Mouse (Mus musculus): ENCODE measurements around the gene Ntng2. TPM values are rescaled to one million over a fixed set of nuclear protein-coding genes. Genes with fewer than 3 reads are reported as not detected.

Gene Ntng2
- 0.14 TPM in 1 of 2 replicates, not detected in the other for polyA plus RNA-seq (2016; fragmentation: Nextera tagmentation; extraction: Ambion mirVana)

DNA sequence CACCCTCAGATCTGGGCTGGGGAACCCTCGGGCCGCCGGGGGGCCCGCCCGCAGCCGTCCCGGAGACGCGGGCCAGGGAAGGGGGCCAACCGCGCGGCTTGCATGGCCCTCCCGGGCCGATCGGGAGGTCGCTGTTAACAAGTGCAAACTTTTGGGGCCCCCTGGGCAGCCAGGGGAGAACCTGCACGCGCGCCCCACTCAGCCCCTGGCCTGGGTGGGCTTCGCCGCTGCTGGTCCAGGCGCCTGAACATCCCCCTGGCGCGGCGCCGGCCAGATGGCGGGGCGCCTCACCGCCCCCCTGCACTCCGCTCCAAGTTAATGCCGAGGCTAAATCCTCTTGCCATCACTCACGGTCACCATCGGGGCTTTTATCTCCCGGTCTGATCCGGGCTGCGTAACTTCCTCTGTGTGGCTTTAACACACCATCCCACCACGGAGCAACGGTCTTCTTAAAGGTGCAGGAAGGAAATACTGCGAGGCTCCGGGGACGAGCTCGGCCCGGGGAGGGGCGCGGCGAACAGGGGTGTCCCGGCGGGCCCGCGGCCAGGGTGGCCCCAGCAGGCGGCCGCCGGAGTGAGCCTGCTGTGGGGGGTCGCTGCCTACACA lies at the start of gene Ntng2:
Gene Ntng2, minus strand, starts transcription at position 407 of the 606 bp plus-strand sequence.
- Histone ChIP-seq H3K27ac (no peak within 1 kb of the TSS), H3K4me2 (peak within 1 kb of the TSS; percentile 74), H3K27me3 (replicated peaks) (peaks cover 99% of the 10 kb centered on the region), H3K4me1 (peaks cover 14% of the 10 kb centered on the region), H3K36me3 (no peaks in the 10 kb centered on the region), H3K4me3 (peak within 1 kb of the TSS; percentile 54), H3K9ac (0 out of 2 replicates have a peak within 1 kb of the TSS, but pooled peaks have one; percentile 18), H3K9me3 (replicated peaks) (no peaks in the 10 kb centered on the region)
- WGBS (ENCODE audit: insufficient replicate concordance), result 2% methylated on average over 51 of the region's 54 CpGs
- ATAC-seq, result no peak

DNA sequence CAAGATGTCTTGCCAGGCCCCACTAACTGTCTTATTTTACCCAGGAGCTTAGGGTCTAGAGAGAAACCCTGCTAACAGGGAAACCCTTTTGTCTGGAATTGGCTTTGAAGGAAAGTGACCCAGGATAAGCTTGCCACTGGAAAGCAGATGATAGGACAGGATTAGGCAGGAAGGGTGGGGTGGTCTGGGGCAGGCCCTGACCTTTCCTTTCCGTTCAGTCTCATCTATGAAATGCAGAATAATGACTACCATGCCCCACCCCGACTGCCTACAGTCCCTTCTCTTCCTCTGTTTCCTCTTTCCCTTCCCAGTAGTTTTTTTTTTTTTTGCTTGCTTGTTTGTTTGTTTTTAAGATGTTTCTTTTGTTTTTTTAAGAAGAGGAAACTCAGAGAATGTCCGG lies 42.8 kb upstream of the Ntng2 start:
- Histone ChIP-seq H3K36me3 (no peaks in the 10 kb centered on the region), H3K4me3 (no peak overlapping the region), H3K9ac (no peak overlapping the region), H3K4me1 (no peaks in the 10 kb centered on the region), H3K4me2 (no peak overlapping the region), H3K9me3 (replicated peaks) (no peaks in the 10 kb centered on the region), H3K27me3 (replicated peaks) (no peaks in the 10 kb centered on the region), H3K27ac (no peak overlapping the region)
- ATAC-seq, result no peak
- 42% methylated on average over 3 of the region's 3 CpGs for WGBS (ENCODE audit: insufficient replicate concordance)

GRCm38 (mm10) chr2:29287651-29288050 lies 34.8 kb upstream of the Ntng2 start:
- no peak overlapping the region for H3K27ac ChIP-seq
- H3K9me3 ChIP-seq (replicated peaks), result no peaks in the 10 kb centered on the region
- H3K27me3 ChIP-seq (replicated peaks), result no peaks in the 10 kb centered on the region
- no peaks in the 10 kb centered on the region for H3K4me1 ChIP-seq
- no peak overlapping the region for H3K4me2 ChIP-seq
- no peak overlapping the region for H3K9ac ChIP-seq
- H3K36me3 ChIP-seq, result no peaks in the 10 kb centered on the region
- 55% methylated on average over 5 of the region's 5 CpGs for WGBS (ENCODE audit: insufficient replicate concordance)
- no peak for ATAC-seq
- H3K4me3 ChIP-seq, result no peak overlapping the region

GRCm38 (mm10) chr2:29277703-29278121 lies 24.9 kb upstream of the Ntng2 start:
- no peak overlapping the region for H3K4me3 ChIP-seq
- ATAC-seq, result no peak
- H3K27me3 ChIP-seq (replicated peaks), result peaks cover 7% of the 10 kb centered on the region; the same call in 1 of the 2 replicates
- H3K4me2 ChIP-seq, result no peak overlapping the region
- no peak overlapping the region for H3K27ac ChIP-seq
- no peaks in the 10 kb centered on the region for H3K9me3 ChIP-seq (replicated peaks)
- no peaks in the 10 kb centered on the region for H3K4me1 ChIP-seq
- no peak overlapping the region for H3K9ac ChIP-seq
- H3K36me3 ChIP-seq, result no peaks in the 10 kb centered on the region
- 32% methylated on average over 5 of the region's 5 CpGs for WGBS (ENCODE audit: insufficient replicate concordance)

DNA sequence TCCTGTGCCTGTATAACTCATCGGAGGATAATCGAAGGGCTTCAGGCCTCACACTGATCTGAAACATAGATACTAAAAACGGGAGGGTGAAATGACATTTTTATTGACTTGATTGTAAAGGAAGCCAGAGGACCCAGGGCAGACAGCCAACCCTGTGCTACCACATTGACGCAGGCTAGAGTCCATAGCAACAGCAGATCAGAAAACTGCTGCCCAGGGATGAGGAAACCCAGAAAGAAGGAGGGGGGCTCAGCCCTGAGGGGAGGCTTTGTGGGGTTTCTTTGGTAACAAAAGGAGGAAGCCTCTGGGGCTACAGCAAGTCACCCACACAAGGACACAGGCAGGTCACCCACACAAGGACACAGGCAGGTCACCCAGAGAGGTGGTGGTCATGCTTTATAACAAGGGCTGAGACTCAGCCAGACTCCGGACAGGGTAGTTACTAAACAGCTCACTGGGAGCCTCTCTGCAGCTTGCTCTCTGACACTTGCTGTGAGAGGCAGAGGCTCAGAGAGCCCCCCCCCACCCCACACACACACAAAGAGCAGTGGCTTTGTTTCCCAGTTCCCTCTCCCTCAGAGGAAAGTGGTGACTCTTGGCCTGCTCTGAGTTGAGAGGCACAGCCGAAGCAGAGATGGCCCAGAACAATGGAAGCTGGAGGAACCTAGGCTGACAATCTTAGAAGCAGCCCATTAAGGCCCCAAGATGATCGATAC lies 19.2 kb upstream of the Ntng2 start:
- Histone ChIP-seq H3K27me3 (replicated peaks) (peaks cover 5% of the 10 kb centered on the region), H3K4me3 (no peak overlapping the region), H3K4me2 (no peak overlapping the region), H3K9me3 (replicated peaks) (no peaks in the 10 kb centered on the region), H3K36me3 (no peaks in the 10 kb centered on the region), H3K9ac (no peak overlapping the region), H3K4me1 (no peaks in the 10 kb centered on the region), H3K27ac (no peak overlapping the region)
- ATAC-seq, result no peak
- WGBS (ENCODE audit: insufficient replicate concordance), result 54% methylated on average over 7 of the region's 7 CpGs

GRCm38 (mm10) chr2:29271098-29271497 lies 18.3 kb upstream of the Ntng2 start:
- Histone ChIP-seq H3K4me2 (no peak overlapping the region), H3K4me3 (no peak overlapping the region), H3K36me3 (no peaks in the 10 kb centered on the region), H3K27me3 (replicated peaks) (peaks cover 13% of the 10 kb centered on the region), H3K4me1 (no peaks in the 10 kb centered on the region), H3K27ac (no peak overlapping the region), H3K9ac (no peak overlapping the region), H3K9me3 (replicated peaks) (no peaks in the 10 kb centered on the region)
- no peak for ATAC-seq
- WGBS (ENCODE audit: insufficient replicate concordance), result 69% methylated on average over 7 of the region's 7 CpGs

DNA sequence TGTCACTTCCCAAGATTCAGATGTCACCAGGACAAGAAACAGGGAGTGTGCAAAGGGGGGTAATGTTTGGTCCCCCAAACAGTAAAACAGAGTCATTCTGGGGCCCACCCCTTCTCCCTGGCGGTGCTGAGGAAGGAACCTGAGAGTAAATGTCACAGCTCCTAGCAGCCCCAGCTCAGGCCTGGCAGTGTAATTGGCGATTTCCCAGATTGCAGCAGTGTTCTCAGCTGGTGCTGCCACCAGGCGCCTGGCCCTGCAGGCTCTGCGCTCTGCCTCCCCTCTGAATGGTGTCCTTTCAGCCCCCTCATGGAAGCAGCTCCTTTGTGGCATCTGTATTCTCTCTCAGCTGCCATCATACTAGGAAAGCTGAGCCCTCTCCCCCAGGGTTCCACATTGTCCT lies 14.0 kb upstream of the Ntng2 start:
- Histone ChIP-seq H3K27ac (no peak overlapping the region), H3K4me1 (no peaks in the 10 kb centered on the region), H3K27me3 (replicated peaks) (peaks cover 28% of the 10 kb centered on the region), H3K9me3 (replicated peaks) (no peaks in the 10 kb centered on the region), H3K4me3 (no peak overlapping the region), H3K36me3 (no peaks in the 10 kb centered on the region), H3K4me2 (no peak overlapping the region), H3K9ac (no peak overlapping the region)
- WGBS (ENCODE audit: insufficient replicate concordance), result 49% methylated on average over 4 of the region's 4 CpGs
- ATAC-seq, result no peak

DNA sequence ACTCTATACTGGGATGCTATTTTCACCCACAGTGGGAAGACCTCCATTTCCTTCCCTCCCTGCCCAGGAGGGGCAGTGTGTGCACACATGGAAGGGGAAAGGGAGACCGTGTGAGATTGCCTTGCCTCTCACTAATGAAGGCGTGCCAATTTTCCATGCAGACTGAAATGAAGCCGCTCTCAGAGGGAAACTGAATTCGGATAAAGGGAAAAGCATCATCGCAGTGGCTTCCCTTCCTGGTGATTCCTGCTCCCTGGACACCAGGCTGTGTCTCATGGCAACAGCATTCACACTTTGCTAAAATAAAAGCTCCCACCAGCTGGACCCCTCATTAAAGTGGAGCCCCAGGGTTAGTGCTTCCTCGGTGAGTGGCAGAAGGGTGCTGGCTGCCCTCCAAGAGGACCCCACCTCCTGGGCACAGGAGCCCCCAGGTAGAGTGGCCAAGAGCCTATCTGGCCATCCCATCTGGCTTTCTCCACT lies 9.7 kb upstream of the Ntng2 start:
- no peak overlapping the region for H3K9ac ChIP-seq

DNA sequence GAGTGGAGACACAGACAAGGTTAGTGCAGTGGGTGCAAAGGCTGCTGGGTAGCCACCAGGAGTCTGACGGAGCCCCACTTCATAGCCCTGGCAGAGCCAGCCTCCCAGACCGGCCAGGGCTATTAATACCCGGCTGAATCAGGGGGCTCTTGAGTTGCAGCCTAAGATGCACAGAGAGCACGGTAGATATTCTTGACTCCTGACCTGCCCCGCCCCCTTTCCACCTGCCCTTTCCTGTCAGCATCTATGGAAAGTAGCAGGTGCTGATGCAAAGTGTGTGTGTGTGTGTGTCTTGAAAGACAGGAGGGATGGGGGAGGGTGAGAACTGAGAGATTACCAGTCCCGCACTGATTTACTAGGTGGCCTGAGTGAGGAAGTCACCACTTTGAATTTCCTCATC lies 8.3 kb upstream of the Ntng2 start:
- Histone ChIP-seq H3K4me1 (no peaks in the 10 kb centered on the region), H3K4me3 (no peak overlapping the region), H3K4me2 (no peak overlapping the region), H3K27me3 (replicated peaks) (peaks cover 62% of the 10 kb centered on the region), H3K9ac (no peak overlapping the region), H3K36me3 (no peaks in the 10 kb centered on the region), H3K27ac (no peak overlapping the region), H3K9me3 (replicated peaks) (no peaks in the 10 kb centered on the region)
- WGBS (ENCODE audit: insufficient replicate concordance), result 48% methylated on average over 6 of the region's 6 CpGs
- no peak for ATAC-seq

More for the DNA sequence above, 9.7 kb upstream of the Ntng2 start:
- no peaks in the 10 kb centered on the region for H3K36me3 ChIP-seq
- H3K27me3 ChIP-seq (replicated peaks), result peaks cover 56% of the 10 kb centered on the region
- no peak for ATAC-seq
- no peaks in the 10 kb centered on the region for H3K4me1 ChIP-seq
- 70% methylated on average over 6 of the region's 6 CpGs for WGBS (ENCODE audit: insufficient replicate concordance)
- H3K9me3 ChIP-seq (replicated peaks), result no peaks in the 10 kb centered on the region
- H3K27ac ChIP-seq, result no peak overlapping the region
- no peak overlapping the region for H3K4me2 ChIP-seq
- no peak overlapping the region for H3K4me3 ChIP-seq

- Histone ChIP-seq H3K27me3 (replicated peaks) (peaks cover 99% of the 10 kb centered on the region), H3K27ac (no peak overlapping the region), H3K4me3 (peak overlapping the region; percentile 54), H3K4me2 (peak overlapping the region; percentile 74), H3K36me3 (no peaks in the 10 kb centered on the region), H3K9ac (no peak overlapping the region), H3K9me3 (replicated peaks) (no peaks in the 10 kb centered on the region), H3K4me1 (peaks cover 14% of the 10 kb centered on the region)
- WGBS (ENCODE audit: insufficient replicate concordance), result 4% methylated on average over 21 of the region's 22 CpGs
- ATAC-seq, result no peak
These were observed 530 bp upstream of the Ntng2 start for GRCm38 (mm10) chr2:29253205-29253865.

- no peak overlapping the region for H3K27ac ChIP-seq
These were observed 676 bp downstream of the Ntng2 start for GRCm38 (mm10) chr2:29252059-29252598.

More at GRCm38 (mm10) chr2:29252059-29252598, 676 bp downstream of the Ntng2 start:
- H3K4me2 ChIP-seq, result peak overlapping the region; percentile 74
- no peak for ATAC-seq
- 0 out of 2 replicates have a peak overlapping the region, but pooled peaks have one; percentile 18 for H3K9ac ChIP-seq
- H3K4me3 ChIP-seq, result peak overlapping the region; percentile 54
- no peaks in the 10 kb centered on the region for H3K9me3 ChIP-seq (replicated peaks)
- H3K27me3 ChIP-seq (replicated peaks), result peaks cover 100% of the 10 kb centered on the region
- 1% methylated on average over 49 of the region's 49 CpGs for WGBS (ENCODE audit: insufficient replicate concordance)
- no peaks in the 10 kb centered on the region for H3K36me3 ChIP-seq
- H3K4me1 ChIP-seq, result peaks cover 14% of the 10 kb centered on the region

Data from liver, embryonic 12.5 days (tissue).